Mouse (Mus musculus): ENCODE data around the gene Pimreg. TPM values are rescaled to one million over a fixed set of nuclear protein-coding genes. Genes with fewer than 3 reads are reported as not detected.

The Pimreg gene
- polyA plus RNA-seq, 1 experiment = 156 TPM

DNA sequence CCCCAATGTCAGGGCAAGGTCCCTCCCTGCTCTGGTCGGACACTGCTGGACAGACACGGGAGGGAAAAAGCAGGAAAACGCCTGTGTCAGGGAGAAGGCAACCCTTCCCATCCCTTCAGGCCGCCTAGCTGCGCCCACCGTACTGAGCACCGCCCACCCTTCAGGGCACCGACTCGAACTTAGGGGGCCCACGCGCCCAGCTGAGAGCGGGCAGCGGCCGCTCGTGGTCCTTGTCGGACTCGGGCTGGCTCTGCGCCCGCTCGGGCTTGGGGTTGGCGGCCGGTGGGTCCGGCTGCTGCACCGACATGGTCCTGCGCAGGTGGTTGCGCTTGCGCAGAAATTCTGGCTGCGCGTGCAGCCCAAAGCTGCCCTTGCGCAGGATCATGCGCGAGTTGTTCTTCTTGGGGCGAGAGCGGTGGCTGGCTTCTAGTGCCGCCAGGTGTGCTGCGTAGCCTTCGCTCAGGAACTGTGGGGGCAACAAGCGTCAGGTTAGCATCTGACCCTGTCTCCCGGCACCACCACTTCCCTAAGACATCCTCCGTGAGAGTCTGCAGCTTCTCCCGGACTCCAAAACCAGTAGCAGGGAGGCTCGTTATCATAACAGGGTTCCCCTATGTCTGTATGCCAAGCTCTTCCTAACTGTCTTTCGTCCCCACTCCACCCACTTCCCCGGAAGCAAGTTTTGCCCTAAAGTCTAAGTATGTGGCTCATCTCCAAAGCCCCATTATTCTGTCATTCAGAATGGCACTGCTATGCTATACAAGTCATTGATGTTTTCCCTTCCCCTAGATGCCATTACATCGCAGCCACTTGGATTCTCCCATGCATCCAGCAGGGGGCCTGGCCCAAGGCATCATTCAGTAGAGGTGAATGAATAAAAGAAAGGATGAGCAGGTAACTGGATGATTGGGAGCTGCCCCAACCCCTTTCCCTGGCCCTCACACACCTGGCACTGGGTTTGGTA lies 9.3 kb downstream of the Pimreg start:
- TF ChIP-seq CEBPB (IDR thresholded peaks at IDR 0.05; ENCODE audit: low read depth) (no peak), MYOG (IDR thresholded peaks at IDR 0.05; ENCODE audit: control insufficient read depth, extremely low read depth, insufficient read length) (no peak), USF1 (IDR thresholded peaks at IDR 0.05; ENCODE audit: low read depth) (no peak), CTCF (IDR thresholded peaks at IDR 0.05; ENCODE audit: control insufficient read depth, insufficient read depth, insufficient read length) (no peak), MYOD1 (IDR thresholded peaks at IDR 0.05; ENCODE audit: control insufficient read depth, insufficient read length, low read depth) (no peak), MAX (IDR thresholded peaks at IDR 0.05) (no peak), FOSL1 (IDR thresholded peaks at IDR 0.05; ENCODE audit: insufficient read depth, low read length, poor library complexity, severe bottlenecking) (no peak)
- no peaks in the 10 kb centered on the region for H3K79me2 ChIP-seq (ENCODE audit: control insufficient read depth, insufficient read depth)
- peaks cover 12% of the 10 kb centered on the region for H3K36me3 ChIP-seq (ENCODE audit: control insufficient read depth, insufficient read depth)
- H3K27me3 ChIP-seq (ENCODE audit: control insufficient read depth, insufficient read depth, insufficient read length) = no peaks in the 10 kb centered on the region
- H3K79me3 ChIP-seq (ENCODE audit: low read depth) = no peaks in the 10 kb centered on the region
- H3ac ChIP-seq (ENCODE audit: control insufficient read depth, insufficient read length, low read depth) = no peak overlapping the region
- H3K4me3 ChIP-seq (ENCODE audit: insufficient read depth, poor library complexity, severe bottlenecking) = no peak overlapping the region

DNA sequence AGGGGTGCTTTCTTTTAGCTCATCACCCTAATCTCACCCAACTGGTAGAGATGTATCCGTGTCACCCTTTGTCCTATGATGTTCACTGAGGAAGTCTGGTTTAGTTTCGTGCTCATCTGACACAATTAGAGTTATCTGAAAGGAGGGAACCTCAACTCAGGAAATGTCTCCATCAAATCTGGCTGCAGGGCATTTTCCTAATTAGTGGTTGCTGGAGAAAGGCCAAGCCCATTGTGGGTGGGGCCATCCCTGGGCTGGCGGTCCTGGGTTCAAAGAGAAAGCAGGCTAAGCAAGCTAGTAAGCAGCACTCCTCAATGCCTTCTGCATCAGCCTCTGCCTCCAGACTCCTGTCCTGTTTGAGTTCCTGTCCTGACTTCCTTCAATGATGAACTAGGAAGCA lies 10.4 kb downstream of the Pimreg start:
- Histone ChIP-seq H3K27me3 (ENCODE audit: control insufficient read depth, insufficient read depth, insufficient read length) (no peaks in the 10 kb centered on the region), H3ac (ENCODE audit: control insufficient read depth, insufficient read length, low read depth) (no peak overlapping the region), H3K79me3 (ENCODE audit: low read depth) (no peaks in the 10 kb centered on the region), H3K79me2 (ENCODE audit: control insufficient read depth, insufficient read depth) (no peaks in the 10 kb centered on the region), H3K4me3 (ENCODE audit: insufficient read depth, poor library complexity, severe bottlenecking) (no peak overlapping the region), H3K36me3 (ENCODE audit: control insufficient read depth, insufficient read depth) (peaks cover 1% of the 10 kb centered on the region)
- TF ChIP-seq USF1 (IDR thresholded peaks at IDR 0.05; ENCODE audit: low read depth) = no peak
- no peak for TF ChIP-seq CTCF (IDR thresholded peaks at IDR 0.05; ENCODE audit: control insufficient read depth, insufficient read depth, insufficient read length)
- TF ChIP-seq CEBPB (IDR thresholded peaks at IDR 0.05; ENCODE audit: low read depth) = no peak
- TF ChIP-seq MYOG (IDR thresholded peaks at IDR 0.05; ENCODE audit: control insufficient read depth, extremely low read depth, insufficient read length) = no peak
- no peak for TF ChIP-seq FOSL1 (IDR thresholded peaks at IDR 0.05; ENCODE audit: insufficient read depth, low read length, poor library complexity, severe bottlenecking)
- no peak for TF ChIP-seq MAX (IDR thresholded peaks at IDR 0.05)
- no peak for TF ChIP-seq MYOD1 (IDR thresholded peaks at IDR 0.05; ENCODE audit: control insufficient read depth, insufficient read length, low read depth)

DNA sequence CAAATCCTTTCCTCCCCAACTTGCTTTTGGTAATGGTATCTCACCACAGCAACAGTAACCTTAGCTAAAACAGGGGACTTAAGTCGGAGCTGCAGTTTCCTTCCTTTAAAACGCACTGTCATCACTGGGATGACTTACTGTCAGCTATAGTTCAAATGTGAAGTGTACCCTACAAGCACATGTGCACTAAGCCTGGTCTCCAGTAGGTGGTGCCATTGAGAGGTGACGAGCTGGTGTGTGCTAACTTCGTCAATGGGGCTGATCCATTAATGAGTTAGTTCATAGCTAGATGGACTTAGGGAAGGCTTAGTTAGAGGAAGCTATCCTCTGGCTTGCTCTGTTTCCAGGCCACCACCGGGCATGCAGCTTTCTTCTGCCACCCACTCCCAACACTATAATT lies 10.8 kb downstream of the Pimreg start:
- Histone ChIP-seq H3ac (ENCODE audit: control insufficient read depth, insufficient read length, low read depth) (no peak overlapping the region), H3K79me3 (ENCODE audit: low read depth) (no peaks in the 10 kb centered on the region), H3K79me2 (ENCODE audit: control insufficient read depth, insufficient read depth) (no peaks in the 10 kb centered on the region), H3K36me3 (ENCODE audit: control insufficient read depth, insufficient read depth) (no peaks in the 10 kb centered on the region), H3K27me3 (ENCODE audit: control insufficient read depth, insufficient read depth, insufficient read length) (no peaks in the 10 kb centered on the region), H3K4me3 (ENCODE audit: insufficient read depth, poor library complexity, severe bottlenecking) (no peak overlapping the region)
- TF ChIP-seq MYOD1 (IDR thresholded peaks at IDR 0.05; ENCODE audit: control insufficient read depth, insufficient read length, low read depth) (no peak), MYOG (IDR thresholded peaks at IDR 0.05; ENCODE audit: control insufficient read depth, extremely low read depth, insufficient read length) (no peak), MAX (IDR thresholded peaks at IDR 0.05) (no peak), CEBPB (IDR thresholded peaks at IDR 0.05; ENCODE audit: low read depth) (no peak), USF1 (IDR thresholded peaks at IDR 0.05; ENCODE audit: low read depth) (no peak), FOSL1 (IDR thresholded peaks at IDR 0.05; ENCODE audit: insufficient read depth, low read length, poor library complexity, severe bottlenecking) (no peak), CTCF (IDR thresholded peaks at IDR 0.05; ENCODE audit: control insufficient read depth, insufficient read depth, insufficient read length) (peak; percentile 81)

DNA sequence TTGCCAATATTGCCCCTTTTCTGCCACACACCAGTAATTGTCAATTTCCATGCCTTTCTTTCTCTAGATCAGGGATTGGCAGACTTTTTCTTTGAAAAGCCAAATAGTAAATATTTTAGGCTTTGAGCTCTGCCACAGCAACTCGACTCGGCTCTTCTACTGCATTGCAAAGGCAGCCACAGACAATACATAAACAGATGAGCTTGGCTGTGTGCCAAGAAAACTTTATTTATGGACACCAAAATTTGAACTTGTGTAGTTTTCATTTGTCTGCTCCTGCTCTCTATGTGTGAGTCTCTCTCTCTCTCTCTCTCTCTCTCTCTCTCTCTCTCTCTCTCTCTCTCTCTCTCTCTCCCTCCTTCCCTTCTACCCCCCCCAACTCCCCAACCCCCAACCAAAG lies 13.3 kb downstream of the Pimreg start:
- Histone ChIP-seq H3K79me2 (ENCODE audit: control insufficient read depth, insufficient read depth) (no peaks in the 10 kb centered on the region), H3K27me3 (ENCODE audit: control insufficient read depth, insufficient read depth, insufficient read length) (peaks cover 7% of the 10 kb centered on the region), H3K36me3 (ENCODE audit: control insufficient read depth, insufficient read depth) (no peaks in the 10 kb centered on the region), H3ac (ENCODE audit: control insufficient read depth, insufficient read length, low read depth) (no peak overlapping the region), H3K4me3 (ENCODE audit: insufficient read depth, poor library complexity, severe bottlenecking) (no peak overlapping the region), H3K79me3 (ENCODE audit: low read depth) (no peaks in the 10 kb centered on the region)
- TF ChIP-seq CEBPB (IDR thresholded peaks at IDR 0.05; ENCODE audit: low read depth) (no peak), MAX (IDR thresholded peaks at IDR 0.05) (no peak), CTCF (IDR thresholded peaks at IDR 0.05; ENCODE audit: control insufficient read depth, insufficient read depth, insufficient read length) (no peak)

DNA sequence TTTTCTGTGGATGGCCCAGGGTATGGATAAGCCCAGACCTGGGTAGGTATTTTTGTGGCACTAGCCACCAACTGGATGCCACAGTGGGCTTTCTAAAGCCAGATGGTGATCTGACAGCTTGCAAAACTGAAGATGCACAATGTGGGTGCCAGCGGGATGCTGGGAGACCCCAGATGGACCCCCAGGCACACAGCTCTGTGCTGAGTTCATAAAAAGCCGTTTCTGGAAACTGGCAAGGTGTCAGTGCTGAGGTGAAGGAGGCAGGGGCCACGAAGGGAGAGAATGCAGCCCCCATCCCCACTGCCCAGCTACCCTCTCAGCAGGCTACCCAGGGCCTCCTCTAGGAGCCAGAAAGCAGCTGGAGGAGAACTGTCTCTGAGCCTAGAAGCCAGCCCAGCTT lies 15.3 kb downstream of the Pimreg start:
- no peak for TF ChIP-seq CTCF (IDR thresholded peaks at IDR 0.05; ENCODE audit: control insufficient read depth, insufficient read depth, insufficient read length)
- TF ChIP-seq MYOD1 (IDR thresholded peaks at IDR 0.05; ENCODE audit: control insufficient read depth, insufficient read length, low read depth) = no peak
- no peak for TF ChIP-seq CEBPB (IDR thresholded peaks at IDR 0.05; ENCODE audit: low read depth)
- TF ChIP-seq USF1 (IDR thresholded peaks at IDR 0.05; ENCODE audit: low read depth) = no peak
- no peak for TF ChIP-seq MAX (IDR thresholded peaks at IDR 0.05)
- no peak for TF ChIP-seq FOSL1 (IDR thresholded peaks at IDR 0.05; ENCODE audit: insufficient read depth, low read length, poor library complexity, severe bottlenecking)
- TF ChIP-seq MYOG (IDR thresholded peaks at IDR 0.05; ENCODE audit: control insufficient read depth, extremely low read depth, insufficient read length) = no peak
- Histone ChIP-seq H3K79me2 (ENCODE audit: control insufficient read depth, insufficient read depth) (no peaks in the 10 kb centered on the region), H3K36me3 (ENCODE audit: control insufficient read depth, insufficient read depth) (no peaks in the 10 kb centered on the region), H3K27me3 (ENCODE audit: control insufficient read depth, insufficient read depth, insufficient read length) (peaks cover 10% of the 10 kb centered on the region), H3K79me3 (ENCODE audit: low read depth) (no peaks in the 10 kb centered on the region), H3K4me3 (ENCODE audit: insufficient read depth, poor library complexity, severe bottlenecking) (no peak overlapping the region), H3ac (ENCODE audit: control insufficient read depth, insufficient read length, low read depth) (no peak overlapping the region)
